Mouse (Mus musculus): ENCODE results near the gene Kcnk3. TPM values are rescaled to one million over a fixed set of nuclear protein-coding genes. Genes with fewer than 3 reads are reported as not detected.

Gene Kcnk3
- total RNA-seq, 2 experiments from 2014 or later, result 0.18 to 0.59 TPM

GRCm38 (mm10) chr5:30668637-30669495, 80.9 kb downstream of the Kcnk3 start:
- no peak for DNase-seq (ENCODE audit: low spot score)

- no peak for DNase-seq (ENCODE audit: low spot score)
These were observed 81.5 kb downstream of the Kcnk3 start for GRCm38 (mm10) chr5:30669496-30669830.

GRCm38 (mm10) chr5:30670091-30670490, 82.1 kb downstream of the Kcnk3 start:
- no peak for DNase-seq (ENCODE audit: low spot score)

GRCm38 (mm10) chr5:30674001-30674400, 86.0 kb downstream of the Kcnk3 start:
- DNase-seq (ENCODE audit: low spot score), result no peak

Small RNA genes lying within 50 kb of the gene (microRNA-seq; reads per million reads assigned to microRNA genes)
- not detected for gene Mir5625

Other genes with a start within 250 kb of the Kcnk3 start
- under 1 TPM; 0.07 to 0.19 TPM for gene Otof, start 126.2 kb upstream of the Kcnk3 start, total RNA-seq (2021)
- not detected for gene 1700001C02Rik, start 122.1 kb upstream of the Kcnk3 start, total RNA-seq (2021)
- gene Cib4, start 42.3 kb upstream of the Kcnk3 start, total RNA-seq (2021), result not detected
- gene Slc35f6, start 59.8 kb downstream of the Kcnk3 start, total RNA-seq (2021), result 10 to 100 TPM; 11.3 to 11.9 TPM
- 1 to 10 TPM in 1 of 2 experiments, under 1 TPM in 1; 0.96 to 2.5 TPM for gene Cenpa, start 78.6 kb downstream of the Kcnk3 start, total RNA-seq (2021)
- gene Dpysl5, start 123.4 kb downstream of the Kcnk3 start, total RNA-seq (2021), result 1 to 10 TPM in 1 of 2 experiments, under 1 TPM in 1; 0.62 to 1.3 TPM
- gene Mapre3, start 226.5 kb downstream of the Kcnk3 start, total RNA-seq (2021), result 10 to 100 TPM; 90.8 to 91.0 TPM

Measured in gastrocnemius, adult 18-20 months (tissue).